Mouse (Mus musculus): Measurements from ENCODE around the gene Traf3. TPM values are rescaled to one million over a fixed set of nuclear protein-coding genes. Genes with fewer than 3 reads are reported as not detected.

Gene Traf3
- total RNA-seq, 2 experiments from 2014 or later, result 17.9 to 22.5 TPM

DNA sequence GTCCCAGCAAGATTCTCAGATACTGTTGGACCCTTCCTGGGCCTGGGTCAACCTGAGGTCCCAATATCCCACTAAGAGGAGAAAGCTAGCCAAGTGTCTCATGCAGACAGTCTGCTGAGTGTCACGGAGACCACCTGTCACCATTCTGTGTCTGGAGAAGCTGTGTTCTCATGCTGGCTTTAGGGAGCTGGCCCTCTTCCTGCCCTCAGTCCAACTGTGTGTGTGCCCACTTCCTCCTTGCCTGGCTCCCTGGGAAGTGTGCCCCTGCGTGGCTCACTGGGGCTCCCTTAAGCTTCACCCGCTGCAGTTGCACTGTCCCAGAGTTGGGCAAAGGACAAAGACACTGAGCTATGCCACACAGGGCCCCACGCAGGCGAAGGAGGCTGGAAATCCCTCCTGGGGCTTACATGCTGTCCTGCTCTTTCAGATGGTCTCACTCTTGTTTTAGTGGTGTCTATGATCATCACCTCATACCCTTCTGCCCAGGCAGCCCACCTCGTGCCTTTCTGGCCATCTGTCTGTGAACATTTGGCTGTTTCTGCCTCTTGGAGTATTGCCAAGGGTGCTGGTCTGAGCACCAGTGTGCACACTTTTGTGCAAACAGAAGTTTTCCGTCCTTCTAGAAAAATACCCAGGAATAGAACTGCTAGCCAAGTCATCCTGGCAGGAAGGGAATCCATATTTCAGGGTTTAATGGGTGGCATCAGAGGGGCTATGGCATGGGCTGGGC lies 13.0 kb upstream of the Traf3 start:
- DNase-seq, result no peak

GRCm38 (mm10) chr12:111153946-111154345 lies 12.2 kb upstream of the Traf3 start:
- DNase-seq, result no peak

- peak; percentile 70 for DNase-seq
Measured at GRCm38 (mm10) chr12:111154641-111155040, 11.5 kb upstream of the Traf3 start.

DNA sequence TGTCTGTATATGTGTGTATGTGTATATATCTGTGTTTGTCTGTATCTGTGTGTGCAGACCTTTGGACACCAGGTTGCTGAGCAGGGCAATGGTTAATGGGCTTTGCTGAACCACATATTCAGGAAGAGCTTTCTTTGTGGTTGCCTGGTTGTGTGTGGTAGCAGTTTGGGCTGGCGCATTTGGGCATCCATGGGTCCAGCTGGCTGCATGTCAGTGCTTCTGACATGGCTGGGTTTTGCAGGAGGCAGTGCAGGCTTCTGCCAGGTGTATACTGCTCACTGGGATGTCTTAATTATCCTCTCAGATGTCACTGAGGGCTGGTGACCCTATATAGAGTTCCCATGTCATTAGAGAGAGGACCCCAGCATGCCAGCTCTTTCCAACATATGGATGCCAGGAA lies 10.4 kb upstream of the Traf3 start:
- DNase-seq, result no peak

GRCm38 (mm10) chr12:111159659-111160428 lies 6.3 kb upstream of the Traf3 start:
- DNase-seq, result no peak

GRCm38 (mm10) chr12:111160871-111161270 lies 5.3 kb upstream of the Traf3 start:
- DNase-seq, result no peak

DNA sequence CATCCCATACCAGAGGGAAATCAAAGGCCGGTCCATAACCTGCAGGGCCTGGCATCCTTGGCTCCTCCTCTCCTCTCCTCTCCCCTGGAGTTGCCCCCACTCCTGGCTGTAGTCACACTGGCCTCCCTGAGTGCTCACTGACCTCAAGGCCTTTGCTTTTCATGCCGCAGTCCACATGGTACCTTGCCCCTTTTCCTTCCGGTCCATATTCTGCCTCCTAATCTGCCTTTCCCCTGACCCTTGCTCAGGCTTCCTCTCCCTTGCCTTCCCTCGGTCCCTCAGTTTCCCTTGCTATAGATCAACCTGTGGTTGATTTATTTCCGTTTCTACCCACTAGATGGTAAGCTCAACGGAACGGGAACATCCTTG lies 4.2 kb upstream of the Traf3 start:
- no peak for DNase-seq

DNA sequence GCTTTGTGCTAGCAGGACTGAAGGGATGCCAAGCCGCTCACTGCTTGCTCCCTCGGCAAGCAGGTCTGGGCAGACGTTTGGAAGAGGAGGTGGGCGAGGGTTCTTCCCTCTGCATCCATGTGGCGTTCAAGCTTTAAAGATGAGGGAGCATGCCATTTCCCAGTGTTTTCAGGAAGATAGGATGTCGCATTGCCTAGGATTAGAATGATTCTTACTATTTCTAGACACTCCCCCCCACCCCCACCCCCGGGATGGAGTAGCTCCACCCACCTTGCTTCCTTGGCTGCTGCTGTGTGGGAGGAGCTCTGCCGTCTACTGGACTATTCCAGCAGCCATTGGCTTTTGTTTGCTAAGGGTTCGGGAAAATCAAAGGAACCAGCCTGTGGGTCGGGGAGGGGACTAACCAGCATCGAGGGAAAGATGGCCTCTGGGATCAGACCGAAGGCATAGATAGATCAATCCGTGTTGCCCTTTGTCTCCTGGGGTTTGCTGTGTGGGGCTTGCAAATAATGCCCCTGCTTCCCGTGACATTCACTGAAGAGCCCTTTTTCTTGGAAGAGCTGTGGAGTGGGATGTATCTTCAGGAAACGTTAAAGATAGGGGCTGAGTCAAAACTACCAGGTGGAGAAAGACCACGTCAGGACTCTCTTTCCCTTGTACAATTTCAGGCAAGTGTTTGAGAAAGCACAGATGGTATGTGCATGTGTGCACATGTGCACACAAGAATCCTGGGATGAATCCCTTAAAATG lies 3.7 kb upstream of the Traf3 start:
- DNase-seq, result peak; percentile 55

GRCm38 (mm10) chr12:111164310-111164751 lies 1.8 kb upstream of the Traf3 start:
- peak; percentile 91 for DNase-seq

DNA sequence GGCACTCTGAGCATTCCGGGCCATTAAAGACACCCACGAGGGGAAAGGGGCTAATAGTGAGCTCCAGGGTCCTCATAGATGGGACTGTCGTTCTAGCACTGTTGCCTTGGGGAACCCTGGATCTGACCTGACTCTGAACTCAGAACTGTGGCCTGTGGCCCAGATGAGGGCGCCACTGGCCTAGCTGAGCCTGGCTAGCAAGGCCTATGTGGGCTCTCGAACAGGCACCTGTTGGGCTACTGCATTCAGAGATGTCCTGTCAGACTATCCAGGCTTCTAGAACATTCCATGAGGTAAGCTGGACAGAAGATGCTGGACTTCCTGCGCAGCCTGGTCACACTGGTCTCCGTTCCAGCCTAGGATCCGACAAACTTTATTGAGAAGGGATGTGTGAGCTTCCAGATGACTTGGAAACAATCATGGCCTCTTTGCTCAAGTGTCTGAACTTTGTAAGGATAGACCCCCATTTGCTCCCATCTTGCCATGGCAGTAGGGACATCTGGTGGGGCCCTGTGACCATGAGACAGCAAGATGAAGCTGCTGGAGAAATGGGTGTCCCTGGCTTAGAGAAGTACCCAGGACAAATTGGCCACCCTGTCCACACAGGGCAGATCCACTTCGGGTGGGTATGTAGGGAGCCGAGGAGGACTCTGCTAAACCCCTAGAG lies 891 bp upstream of the Traf3 start:
- DNase-seq, result no peak

DNA sequence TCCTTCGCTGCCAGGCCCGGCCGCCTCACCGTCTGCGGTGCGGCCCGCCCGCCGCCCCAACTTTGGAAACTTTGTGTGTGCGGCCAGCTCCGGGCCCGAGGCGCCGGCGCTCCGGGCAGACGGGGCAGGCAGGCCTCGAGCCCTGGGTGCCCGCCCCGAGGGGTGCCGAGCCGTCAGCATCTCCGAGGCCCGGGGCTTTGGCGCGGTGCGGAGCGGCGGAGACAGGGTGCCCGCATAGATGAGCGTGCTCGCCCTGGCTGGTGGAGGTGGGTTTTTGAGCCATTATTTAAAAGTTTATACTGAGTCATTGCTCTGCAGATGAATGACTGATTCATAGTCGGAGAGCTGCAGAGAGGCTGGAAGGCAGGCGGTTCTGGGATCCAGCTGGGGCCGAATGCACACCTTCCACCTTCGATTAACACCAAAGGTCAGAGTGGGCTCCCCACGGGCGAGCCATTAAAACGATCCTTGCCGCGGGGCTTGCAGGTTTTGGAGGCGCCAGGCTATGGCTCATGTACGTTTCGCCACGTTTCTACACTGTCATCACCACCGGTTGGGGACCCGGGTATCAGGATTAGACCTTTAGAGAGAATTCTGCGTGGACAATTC lies 615 bp downstream of the Traf3 start:
- DNase-seq, result peak; percentile 46

- DNase-seq, result peak; percentile 53
Measured at GRCm38 (mm10) chr12:111168891-111169290, 2.7 kb downstream of the Traf3 start.

DNA sequence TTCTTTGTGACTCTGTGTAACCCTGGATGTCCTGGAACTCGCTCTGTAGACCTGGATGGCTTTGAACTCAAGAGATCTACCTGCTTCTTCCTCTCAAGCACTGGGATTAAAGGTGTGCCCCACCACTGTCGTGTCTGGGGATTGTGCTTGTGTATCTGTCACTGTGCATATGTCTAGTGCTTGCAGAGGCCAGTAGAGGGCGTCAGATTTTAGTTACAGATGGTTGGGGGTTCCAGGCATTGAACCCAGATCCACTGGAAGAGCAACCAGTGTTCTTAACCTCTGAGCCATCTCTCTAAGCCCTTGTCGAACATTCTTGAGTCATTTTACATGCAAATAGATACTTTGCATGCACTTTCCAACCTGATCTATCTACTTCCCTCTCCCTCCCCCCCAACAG lies 12.6 kb downstream of the Traf3 start:
- no peak for DNase-seq

DNA sequence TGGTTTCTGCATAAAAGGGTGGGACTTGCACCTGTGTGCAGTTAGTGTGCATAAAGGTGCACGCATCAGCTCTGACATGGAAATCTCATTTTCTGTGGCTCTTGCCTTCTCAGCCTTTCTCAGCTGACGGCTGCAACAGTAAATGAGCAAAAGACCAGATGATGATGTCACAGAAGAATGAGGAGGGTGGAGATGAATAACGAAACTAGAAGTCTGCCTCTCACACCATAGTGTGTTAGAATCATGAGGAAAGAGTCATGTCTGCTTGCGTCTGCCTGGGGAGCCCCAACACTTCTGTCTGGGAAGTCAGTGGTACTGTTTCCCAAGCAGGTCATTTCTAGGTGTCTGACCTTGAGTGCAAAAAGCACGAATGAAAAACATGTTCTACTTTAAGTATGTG lies 15.7 kb downstream of the Traf3 start:
- no peak for DNase-seq

- no peak for DNase-seq
Measured at GRCm38 (mm10) chr12:111182378-111182777, 16.2 kb downstream of the Traf3 start.

GRCm38 (mm10) chr12:111184476-111184875 lies 18.3 kb downstream of the Traf3 start, which contains the start of gene 4930595D18Rik:
TSS of gene 4930595D18Rik (minus strand) at chr12:111184491.
- no peak for DNase-seq

DNA sequence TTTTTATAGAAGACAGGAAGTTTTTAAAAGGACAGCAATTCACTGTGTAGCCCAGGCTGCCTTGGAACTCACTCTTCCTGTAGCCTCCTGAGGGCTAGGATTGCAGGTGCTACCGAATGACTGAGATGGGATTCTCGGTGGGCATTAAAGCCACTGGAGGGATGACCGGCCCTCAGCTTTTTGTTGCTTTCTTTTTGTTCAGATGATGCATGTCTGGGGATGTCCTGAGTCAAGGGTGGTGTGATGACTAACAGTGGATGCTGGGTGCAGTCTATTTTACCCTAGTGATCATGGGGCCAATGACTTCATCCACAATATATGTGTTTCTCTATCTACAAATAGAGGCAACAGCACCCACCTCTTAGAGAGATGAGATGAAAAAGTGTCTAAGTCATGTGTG lies 20.8 kb downstream of the Traf3 start:
- DNase-seq, result no peak

DNA sequence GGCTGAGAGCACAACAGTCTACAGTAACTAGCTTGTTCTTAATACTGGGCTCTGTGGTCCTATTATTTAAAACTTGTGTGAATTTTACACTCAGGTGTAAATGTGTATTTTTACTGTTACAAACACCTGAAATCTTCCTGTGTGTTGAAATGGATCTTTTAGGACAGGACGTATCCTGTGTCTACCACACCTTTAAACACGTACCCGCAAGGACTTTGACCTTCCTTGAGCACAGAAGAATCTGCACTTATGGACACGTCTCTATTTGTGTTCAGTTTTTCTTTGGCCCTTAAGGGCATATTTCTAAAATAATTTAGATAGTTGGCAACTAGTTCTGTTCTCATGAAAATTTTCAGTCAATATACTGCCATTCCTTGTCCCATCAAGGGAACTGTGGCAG lies 22.1 kb downstream of the Traf3 start:
- DNase-seq, result no peak

DNA sequence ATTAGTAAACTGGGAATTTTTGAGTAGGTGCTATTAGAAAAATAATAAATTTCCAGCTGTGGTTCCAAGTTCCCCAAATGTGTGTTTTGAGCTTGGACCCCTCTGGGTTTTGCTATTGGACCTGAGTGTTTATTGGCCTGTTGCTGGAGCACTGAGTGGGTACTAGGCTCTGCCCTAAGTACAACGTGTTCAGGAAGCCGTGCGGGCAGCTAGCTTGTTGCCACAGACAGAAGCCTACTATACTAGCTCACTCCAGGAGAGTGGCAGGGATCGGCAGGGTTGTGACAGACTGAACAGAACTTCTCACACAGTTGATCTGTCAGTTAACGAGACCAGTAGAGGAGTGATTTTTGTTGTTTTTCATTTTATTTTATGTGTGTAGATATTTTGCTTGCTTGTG lies 24.2 kb downstream of the Traf3 start:
- DNase-seq, result no peak

DNA sequence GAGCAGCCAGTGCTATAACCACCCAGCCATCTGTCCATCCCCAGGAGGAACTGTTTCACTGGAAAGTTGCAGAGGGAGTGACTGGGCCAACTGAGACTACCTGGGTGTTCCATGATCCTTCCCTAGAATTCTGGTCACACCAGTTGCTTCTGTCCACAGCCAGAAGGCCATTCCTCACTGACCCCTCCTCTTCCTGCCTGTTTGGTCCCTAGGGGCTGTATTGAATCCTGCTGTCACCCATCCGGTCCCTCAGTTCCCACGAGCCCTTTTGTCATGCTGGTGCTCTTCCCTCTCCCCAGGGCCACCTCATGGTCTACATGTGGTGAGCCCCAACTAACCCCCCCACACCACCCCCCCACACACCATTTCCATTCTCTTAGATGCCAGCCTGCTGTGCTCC lies 24.7 kb downstream of the Traf3 start:
- no peak for DNase-seq

DNA sequence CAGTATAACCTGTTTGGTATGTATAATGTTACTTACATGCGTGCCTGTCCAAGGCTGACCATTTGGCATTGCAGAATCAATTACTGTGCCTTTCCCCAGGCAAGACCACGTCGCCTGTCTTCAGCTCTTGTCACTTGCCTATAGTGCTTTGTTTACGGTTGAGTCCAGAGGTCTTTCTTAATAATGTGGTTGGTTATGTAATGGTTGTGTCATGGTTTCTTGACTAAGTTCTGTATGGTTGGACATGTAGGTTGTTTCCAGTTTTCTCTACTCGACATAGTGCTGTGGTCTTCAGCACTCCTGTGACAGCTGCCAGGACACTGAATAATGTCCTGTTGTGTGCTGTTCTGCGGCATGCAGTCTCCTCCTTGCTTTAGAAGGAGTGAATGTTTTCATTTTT lies 26.6 kb downstream of the Traf3 start:
- no peak for DNase-seq

DNA sequence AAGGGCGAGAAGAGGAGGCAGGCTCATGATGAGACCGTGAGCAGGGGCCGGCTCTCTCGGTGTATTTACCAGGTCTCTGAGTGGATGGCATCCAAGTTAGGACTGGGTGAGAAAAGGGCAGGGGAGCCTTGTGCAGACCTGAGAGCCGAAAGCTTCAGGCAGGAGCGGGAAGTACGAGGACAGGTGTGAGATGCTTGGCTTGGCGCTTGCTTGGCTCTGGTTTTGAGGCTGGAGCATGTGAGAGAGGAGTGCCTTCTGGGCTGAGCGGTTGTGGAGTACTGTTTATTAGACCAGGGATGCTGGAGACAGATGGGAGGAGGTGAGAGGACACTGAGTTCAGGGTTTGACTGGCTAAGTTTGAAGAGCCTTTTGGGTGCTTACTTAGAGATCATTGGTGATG lies 27.2 kb downstream of the Traf3 start:
- DNase-seq, result no peak
